Mouse (Mus musculus) midbrain, embryonic 15.5 days (tissue): ENCODE data around the gene Reln. TPM values are rescaled to one million over a fixed set of nuclear protein-coding genes. Genes with fewer than 3 reads are reported as not detected.
A peak's percentile ranks its signal among the peaks of the same experiment; 100 is the strongest.

Source experiments
- ATAC-seq: fragments of 200-750 bp; cut with Nextera tagmentation; replicated peaks from 2 replicates; pipeline ENCODE4 v1.8.0; 2017; ENCODE audit warnings: moderate TSS enrichment
- H3K27ac ChIP-seq: fragments of 300-500 bp; sonication (generic); 2 replicates; pipeline ENCODE4 v1.5.1; 2015; ENCODE audit warnings: mild to moderate bottlenecking, inconsistent platforms
- H3K27me3 ChIP-seq: fragments of 300-500 bp; sonication (generic); replicated peaks from 2 replicates; pipeline ENCODE4 v1.6.1; 2015; ENCODE audit warnings: inconsistent platforms
- H3K36me3 ChIP-seq: fragments of 300-500 bp; sonication (generic); replicated peaks from 2 replicates; pipeline ENCODE4 v1.6.1; 2015; ENCODE audit warnings: inconsistent platforms
- H3K4me1 ChIP-seq: fragments of 300-500 bp; sonication (generic); 2 replicates; pipeline ENCODE4 v1.6.1; 2015; ENCODE audit warnings: inconsistent platforms
- H3K4me2 ChIP-seq: fragments of 300-500 bp; sonication (generic); 2 replicates; pipeline ENCODE4 v1.6.1; 2015; ENCODE audit warnings: inconsistent platforms, mild to moderate bottlenecking, moderate library complexity
- H3K4me3 ChIP-seq: fragments of 300-500 bp; sonication (generic); 2 replicates; pipeline ENCODE4 v1.5.1; 2015; ENCODE audit warnings: mild to moderate bottlenecking, inconsistent platforms
- H3K9ac ChIP-seq: fragments of 300-500 bp; sonication (generic); 2 replicates; pipeline ENCODE4 v1.6.1; 2015; ENCODE audit warnings: mild to moderate bottlenecking, inconsistent platforms
- H3K9me3 ChIP-seq: fragments of 300-500 bp; sonication (generic); 2 replicates; pipeline ENCODE4 v1.6.1; 2016; ENCODE audit warnings: inconsistent platforms
- WGBS: fragments of 180-500 bp; shearing (Covaris S2); methylation state at CpG from one replicate; pipeline ENCODE4 v1.1.7; 2015; ENCODE audit warnings: mixed read lengths; 5-methylcytosine and 5-hydroxymethylcytosine counted together
- polyA plus RNA-seq: library from polyadenylated mRNA; unstranded; fragments of >200 nt; fragmentation: Nextera tagmentation; extraction: Ambion mirVana; gene quantifications from 2 replicates; pipeline ENCODE4 v1.2.1, GENCODE M21; 2015

Reln gene
- polyA plus RNA-seq, 1 experiment from 2014 or later = 39.2 TPM

GRCm38 (mm10) chr5:22074971-22075370 is 269.5 kb downstream of the Reln start:
- ATAC-seq = no peak
- Histone ChIP-seq H3K36me3 (no peaks in the 10 kb centered on the region), H3K27ac (peak overlapping the region; percentile 45; the same call in 1 of the 2 replicates), H3K4me3 (no peak overlapping the region), H3K4me1 (peaks cover 5% of the 10 kb centered on the region; the same call in 1 of the 2 replicates), H3K9ac (no peak overlapping the region), H3K9me3 (no peaks in the 10 kb centered on the region), H3K27me3 (no peaks in the 10 kb centered on the region), H3K4me2 (no peak overlapping the region)
- WGBS = 46% methylated on average over 5 of the region's 5 CpGs

DNA sequence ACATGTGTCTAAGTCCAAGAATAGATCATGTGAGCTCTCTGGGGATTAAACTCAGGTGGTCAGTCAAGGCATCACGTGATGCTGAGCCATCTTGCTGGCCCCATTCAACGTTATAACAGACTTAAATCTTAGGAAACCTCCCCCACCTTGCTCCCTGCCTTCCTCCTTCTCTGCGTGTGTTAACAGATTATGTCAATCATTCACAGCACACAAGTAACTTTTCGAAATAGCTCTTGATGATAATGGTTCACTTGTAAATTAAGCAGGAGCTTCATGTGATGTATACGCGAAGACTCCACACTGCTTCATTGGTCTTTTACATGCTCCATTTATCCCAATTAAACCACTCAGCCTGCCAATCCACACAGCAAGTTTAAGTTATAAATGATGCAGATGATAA is 271.9 kb downstream of the Reln start:
- ATAC-seq = no peak
- H3K9ac ChIP-seq = no peak overlapping the region
- H3K4me3 ChIP-seq = no peak overlapping the region
- H3K27ac ChIP-seq = no peak overlapping the region
- H3K4me1 ChIP-seq = peaks cover 5% of the 10 kb centered on the region; the same call in 1 of the 2 replicates
- 74% methylated on average over 6 of the region's 6 CpGs for WGBS
- H3K27me3 ChIP-seq = no peaks in the 10 kb centered on the region
- no peaks in the 10 kb centered on the region for H3K9me3 ChIP-seq
- H3K36me3 ChIP-seq = no peaks in the 10 kb centered on the region
- H3K4me2 ChIP-seq = no peak overlapping the region

DNA sequence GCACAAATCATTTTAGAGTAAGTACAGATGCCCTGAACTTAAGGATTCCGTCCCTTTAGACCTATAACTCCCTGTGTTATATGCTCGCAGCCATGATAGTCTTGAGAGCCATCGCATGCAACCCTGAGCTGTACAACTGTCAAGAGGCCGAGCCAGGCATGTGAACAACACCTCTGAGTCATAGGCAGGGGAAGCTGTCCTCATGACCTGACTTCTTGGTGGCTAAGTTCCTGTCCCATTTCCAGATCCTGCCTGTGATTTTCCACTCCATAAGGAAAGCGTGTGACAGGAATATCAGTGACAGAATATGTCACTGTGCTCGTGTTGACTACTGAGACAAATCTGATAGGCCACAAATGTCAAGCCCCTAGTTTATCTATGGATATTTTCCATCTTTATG is 285.3 kb downstream of the Reln start:
- no peak overlapping the region for H3K4me2 ChIP-seq
- no peak overlapping the region for H3K9ac ChIP-seq
- no peaks in the 10 kb centered on the region for H3K36me3 ChIP-seq
- H3K27me3 ChIP-seq = no peaks in the 10 kb centered on the region
- no peak overlapping the region for H3K27ac ChIP-seq
- ATAC-seq = no peak
- WGBS = 92% methylated on average over 6 of the region's 6 CpGs
- H3K4me3 ChIP-seq = no peak overlapping the region
- H3K9me3 ChIP-seq = no peaks in the 10 kb centered on the region
- H3K4me1 ChIP-seq = no peaks in the 10 kb centered on the region

GRCm38 (mm10) chr5:22041825-22042224 is 302.7 kb downstream of the Reln start:
- no peak overlapping the region for H3K4me2 ChIP-seq
- H3K27ac ChIP-seq = no peak overlapping the region
- ATAC-seq = no peak
- H3K36me3 ChIP-seq = no peaks in the 10 kb centered on the region
- no peaks in the 10 kb centered on the region for H3K4me1 ChIP-seq
- 89% methylated on average over 6 of the region's 6 CpGs for WGBS
- H3K9ac ChIP-seq = no peak overlapping the region
- H3K9me3 ChIP-seq = no peaks in the 10 kb centered on the region
- H3K27me3 ChIP-seq = no peaks in the 10 kb centered on the region
- H3K4me3 ChIP-seq = no peak overlapping the region

GRCm38 (mm10) chr5:22039375-22040149 is 304.9 kb downstream of the Reln start:
- Histone ChIP-seq H3K27me3 (no peaks in the 10 kb centered on the region), H3K4me2 (no peak overlapping the region), H3K4me1 (no peaks in the 10 kb centered on the region), H3K36me3 (no peaks in the 10 kb centered on the region), H3K9ac (no peak overlapping the region), H3K9me3 (no peaks in the 10 kb centered on the region), H3K4me3 (no peak overlapping the region), H3K27ac (no peak overlapping the region)
- ATAC-seq = peak; percentile 77
- WGBS = 70% methylated on average over 12 of the region's 12 CpGs

- Histone ChIP-seq H3K36me3 (no peaks in the 10 kb centered on the region), H3K27ac (no peak overlapping the region), H3K9me3 (no peaks in the 10 kb centered on the region), H3K4me1 (peaks cover 10% of the 10 kb centered on the region; the same call in 1 of the 2 replicates), H3K27me3 (no peaks in the 10 kb centered on the region), H3K4me3 (no peak overlapping the region), H3K9ac (no peak overlapping the region), H3K4me2 (no peak overlapping the region)
- 83% methylated on average over 8 of the region's 8 CpGs for WGBS
- ATAC-seq = no peak
Measured at GRCm38 (mm10) chr5:22035201-22035600, 309.3 kb downstream of the Reln start.

GRCm38 (mm10) chr5:22033039-22033438 is 311.5 kb downstream of the Reln start:
- no peak overlapping the region for H3K4me2 ChIP-seq
- no peak overlapping the region for H3K9ac ChIP-seq
- H3K4me3 ChIP-seq = no peak overlapping the region
- no peak for ATAC-seq
- 56% methylated on average over 8 of the region's 8 CpGs for whole genome bisulfite sequencing
- H3K27me3 ChIP-seq = no peaks in the 10 kb centered on the region
- H3K9me3 ChIP-seq = no peaks in the 10 kb centered on the region
- H3K27ac ChIP-seq = no peak overlapping the region
- no peaks in the 10 kb centered on the region for H3K36me3 ChIP-seq
- H3K4me1 ChIP-seq = peaks cover 10% of the 10 kb centered on the region; the same call in 1 of the 2 replicates

DNA sequence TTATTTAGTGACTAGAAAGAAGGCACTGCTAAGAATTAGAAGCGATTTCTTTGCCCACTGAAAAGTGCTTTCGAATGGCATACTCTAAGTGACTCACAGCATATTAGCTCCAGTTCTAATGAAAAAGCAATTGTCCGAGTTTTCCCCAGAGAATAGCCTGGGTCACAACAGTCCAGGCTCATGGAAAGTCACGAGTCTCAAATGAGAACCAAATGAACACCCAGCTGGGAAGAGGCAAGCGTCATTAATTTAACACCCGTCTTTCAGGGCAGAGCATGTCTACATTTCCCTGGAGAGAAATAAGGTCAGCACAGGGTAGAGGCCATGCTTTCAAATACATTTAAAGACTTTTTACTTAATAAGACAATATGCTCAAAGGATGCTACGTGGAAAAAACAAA is 312.8 kb downstream of the Reln start:
- Histone ChIP-seq H3K4me3 (no peak overlapping the region), H3K4me1 (peaks cover 10% of the 10 kb centered on the region; the same call in 1 of the 2 replicates), H3K27ac (no peak overlapping the region), H3K36me3 (no peaks in the 10 kb centered on the region), H3K27me3 (no peaks in the 10 kb centered on the region), H3K9ac (no peak overlapping the region), H3K4me2 (no peak overlapping the region), H3K9me3 (no peaks in the 10 kb centered on the region)
- peak; percentile 60; the same call in 1 of the 2 replicates for ATAC-seq
- WGBS = 28% methylated on average over 7 of the region's 7 CpGs

DNA sequence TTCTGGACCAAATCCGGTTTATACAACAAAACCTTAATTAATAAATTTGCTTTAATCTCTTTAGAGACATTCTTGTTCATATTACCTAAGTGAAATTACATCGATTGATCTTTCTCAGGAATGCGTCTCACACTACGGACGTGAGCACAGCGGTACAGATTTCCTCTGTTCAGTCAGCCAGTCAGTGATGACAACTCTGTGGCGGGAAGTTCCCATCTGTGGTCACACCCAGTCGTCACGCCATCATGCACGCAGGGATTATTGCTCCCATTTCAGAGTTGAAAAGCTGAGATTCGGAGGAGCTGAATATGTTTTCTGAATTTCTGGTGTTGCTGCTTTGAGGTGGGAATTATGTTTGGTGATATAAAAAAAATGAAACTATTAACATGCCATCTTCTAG is 316.1 kb downstream of the Reln start:
- Histone ChIP-seq H3K9me3 (no peaks in the 10 kb centered on the region), H3K27ac (no peak overlapping the region), H3K4me1 (peaks cover 10% of the 10 kb centered on the region; the same call in 1 of the 2 replicates), H3K36me3 (no peaks in the 10 kb centered on the region), H3K4me3 (no peak overlapping the region), H3K4me2 (no peak overlapping the region), H3K9ac (no peak overlapping the region), H3K27me3 (no peaks in the 10 kb centered on the region)
- ATAC-seq = no peak
- 73% methylated on average over 11 of the region's 11 CpGs for WGBS

GRCm38 (mm10) chr5:22027240-22027875 is 317.1 kb downstream of the Reln start:
- Histone ChIP-seq H3K4me1 (peaks cover 10% of the 10 kb centered on the region; the same call in 1 of the 2 replicates), H3K27me3 (no peaks in the 10 kb centered on the region), H3K9ac (no peak overlapping the region), H3K4me3 (no peak overlapping the region), H3K9me3 (no peaks in the 10 kb centered on the region), H3K27ac (no peak overlapping the region), H3K4me2 (no peak overlapping the region), H3K36me3 (no peaks in the 10 kb centered on the region)
- 88% methylated on average over 6 of the region's 6 CpGs for WGBS
- no peak for ATAC-seq

- no peak overlapping the region for H3K9ac ChIP-seq
- 89% methylated on average over 4 of the region's 4 CpGs for WGBS
- no peak overlapping the region for H3K4me3 ChIP-seq
- no peak overlapping the region for H3K4me2 ChIP-seq
- H3K27ac ChIP-seq = no peak overlapping the region
- H3K4me1 ChIP-seq = no peaks in the 10 kb centered on the region
- H3K9me3 ChIP-seq = no peaks in the 10 kb centered on the region
- ATAC-seq = no peak
- H3K27me3 ChIP-seq = no peaks in the 10 kb centered on the region
- H3K36me3 ChIP-seq = no peaks in the 10 kb centered on the region
Measured at GRCm38 (mm10) chr5:22025746-22026145, 318.8 kb downstream of the Reln start.

GRCm38 (mm10) chr5:22024108-22024507 is 320.4 kb downstream of the Reln start:
- Histone ChIP-seq H3K4me1 (no peaks in the 10 kb centered on the region), H3K36me3 (no peaks in the 10 kb centered on the region), H3K9me3 (no peaks in the 10 kb centered on the region), H3K27ac (no peak overlapping the region), H3K4me3 (no peak overlapping the region), H3K4me2 (no peak overlapping the region), H3K9ac (no peak overlapping the region), H3K27me3 (no peaks in the 10 kb centered on the region)
- ATAC-seq = no peak
- 77% methylated on average over 3 of the region's 3 CpGs for WGBS

- no peak overlapping the region for H3K27ac ChIP-seq
- H3K9ac ChIP-seq = no peak overlapping the region
- no peaks in the 10 kb centered on the region for H3K9me3 ChIP-seq
- H3K4me1 ChIP-seq = no peaks in the 10 kb centered on the region
- H3K4me2 ChIP-seq = no peak overlapping the region
- no peak for ATAC-seq
- H3K27me3 ChIP-seq = no peaks in the 10 kb centered on the region
- no peaks in the 10 kb centered on the region for H3K36me3 ChIP-seq
- WGBS = 93% methylated on average over 3 of the region's 3 CpGs
- no peak overlapping the region for H3K4me3 ChIP-seq
Measured at GRCm38 (mm10) chr5:22017896-22018295, 326.6 kb downstream of the Reln start.
